Mouse (Mus musculus): ENCODE results near the gene Bptf.
"Not testable (repeated sequence)": the region's sequence is repeated elsewhere in the genome, so short reads cannot be mapped to it uniquely, and the experiment has no call there.

Bptf gene

GRCm38 (mm10) chr11:107019318-107019717 is 112.6 kb downstream of the Bptf start:
- DNase-seq (ENCODE audit: low read depth, low spot score), result peak; percentile 98

- peak; percentile 86 for DNase-seq (ENCODE audit: low read depth, low spot score)
These were observed 113.3 kb downstream of the Bptf start for GRCm38 (mm10) chr11:107018606-107019005.

- no peak for DNase-seq (ENCODE audit: low read depth, low spot score)
These were observed 114.5 kb downstream of the Bptf start for GRCm38 (mm10) chr11:107017339-107017886.

DNA sequence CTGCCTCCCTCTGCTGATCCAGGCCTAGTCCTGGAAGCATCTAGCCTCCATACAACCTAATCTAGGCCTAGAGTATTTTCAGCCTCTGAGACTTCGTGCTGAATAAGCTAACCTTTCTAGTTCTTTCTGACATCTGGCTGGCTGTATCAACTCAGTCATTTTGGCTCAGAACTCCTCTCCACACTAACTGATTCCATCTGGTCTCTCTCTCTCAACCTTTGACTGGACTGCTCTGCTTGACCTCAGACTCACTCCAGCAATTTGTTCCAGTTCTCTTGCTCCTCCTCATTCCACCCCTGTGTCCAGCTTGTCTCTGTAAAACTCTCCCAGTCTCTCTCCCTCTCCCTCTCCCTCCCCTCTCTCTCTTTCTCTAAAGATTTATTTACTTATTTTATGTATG is 115.0 kb downstream of the Bptf start:
- no peak for DNase-seq (ENCODE audit: low read depth, low spot score)

DNA sequence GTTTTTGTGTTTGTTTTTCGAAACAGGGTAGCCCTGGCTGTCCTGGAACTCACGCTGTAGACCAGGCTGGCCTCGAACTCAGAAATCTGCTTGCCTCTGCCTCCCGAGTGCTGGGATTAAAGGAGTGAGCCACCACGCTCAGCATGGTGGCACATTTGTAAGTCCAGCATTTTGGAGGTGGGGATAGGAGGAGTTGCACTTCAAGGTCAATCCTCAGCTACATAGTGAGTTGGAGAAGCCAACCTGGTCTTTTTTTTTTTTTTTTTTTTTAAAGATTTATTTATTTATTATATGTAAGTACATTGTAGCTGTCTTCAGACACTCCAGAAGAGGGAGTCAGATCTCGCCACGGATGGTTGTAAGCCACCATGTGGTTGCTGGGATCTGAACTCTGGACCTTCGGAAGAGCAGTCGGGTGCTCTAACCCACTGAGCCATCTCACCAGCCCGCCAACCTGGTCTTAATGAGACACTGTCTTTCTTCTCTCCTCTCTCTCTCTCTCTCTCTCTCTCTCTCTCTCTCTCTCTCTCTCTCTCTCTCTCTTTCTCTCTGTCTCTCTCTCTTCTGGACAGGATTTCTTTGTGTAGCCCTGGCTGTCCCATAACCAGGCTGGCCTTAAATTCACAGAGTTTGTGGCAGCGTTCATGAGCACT is 116.3 kb downstream of the Bptf start:
- peak; percentile 83 for DNase-seq (ENCODE audit: low read depth, low spot score)

GRCm38 (mm10) chr11:107014597-107015309 is 117.2 kb downstream of the Bptf start:
- peak; percentile 87 for DNase-seq (ENCODE audit: low read depth, low spot score)

DNA sequence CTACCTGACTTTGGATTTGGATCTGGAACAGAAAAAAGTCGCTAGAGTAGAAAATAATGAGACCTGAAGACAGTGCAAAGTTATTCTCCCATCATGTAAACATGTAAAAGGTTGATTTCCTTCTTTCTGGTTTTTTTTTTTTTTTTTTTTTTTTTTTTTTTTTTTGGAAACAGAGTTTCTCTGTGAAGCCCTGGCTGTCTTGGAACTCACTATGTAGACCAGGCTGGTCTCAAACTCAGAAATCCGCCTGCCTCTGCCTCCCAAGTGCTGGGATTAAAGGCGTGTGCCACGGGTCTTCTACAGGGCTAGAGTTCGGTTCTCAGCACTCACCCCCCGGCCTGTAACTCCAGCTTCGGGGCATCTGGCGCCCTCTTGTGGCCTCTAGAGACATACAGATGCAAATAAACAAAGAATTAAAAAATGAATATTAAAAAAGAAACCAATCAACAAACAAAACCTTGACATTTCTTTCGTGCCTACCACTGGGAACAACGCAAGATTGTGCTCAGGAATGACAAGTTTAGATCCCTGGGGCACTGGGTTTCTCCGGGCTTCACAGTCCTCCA is 117.8 kb downstream of the Bptf start:
- DNase-seq (ENCODE audit: low read depth, low spot score), result peak; percentile 85

DNA sequence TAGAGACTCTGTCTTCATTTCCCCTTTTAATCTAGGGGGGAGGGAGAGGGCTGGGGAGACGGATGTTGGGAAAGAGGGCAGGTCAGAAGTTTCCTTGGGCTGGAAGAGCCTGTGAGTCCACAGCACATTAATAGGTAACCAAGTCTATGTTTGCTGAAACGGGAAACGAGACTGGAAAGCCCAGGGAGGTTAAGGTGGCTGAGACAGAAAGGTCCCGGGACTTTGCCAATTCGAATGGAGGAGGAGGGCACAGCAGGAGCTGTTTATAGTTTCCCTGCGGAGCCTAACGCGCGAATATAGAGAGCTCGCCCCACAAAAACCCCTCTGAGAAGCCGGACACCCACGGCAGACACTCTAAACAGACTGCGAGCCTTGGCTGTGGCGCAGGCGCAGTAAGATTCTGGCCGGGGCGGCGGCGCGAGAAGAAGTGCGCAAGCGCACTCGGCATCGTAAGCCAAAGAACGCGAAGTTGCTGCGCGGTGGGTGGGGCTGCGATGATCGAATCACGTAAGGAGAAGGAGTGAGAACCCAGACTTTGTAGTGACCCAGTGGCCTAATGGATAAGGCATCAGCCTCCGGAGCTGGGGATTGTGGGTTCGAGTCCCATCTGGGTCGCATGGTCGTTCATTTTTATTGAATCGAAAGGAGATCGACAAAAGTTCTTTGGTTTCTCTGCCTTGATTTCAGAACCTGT is 119.5 kb downstream of the Bptf start:
- DNase-seq (ENCODE audit: low read depth, low spot score), result peak; percentile 95

DNA sequence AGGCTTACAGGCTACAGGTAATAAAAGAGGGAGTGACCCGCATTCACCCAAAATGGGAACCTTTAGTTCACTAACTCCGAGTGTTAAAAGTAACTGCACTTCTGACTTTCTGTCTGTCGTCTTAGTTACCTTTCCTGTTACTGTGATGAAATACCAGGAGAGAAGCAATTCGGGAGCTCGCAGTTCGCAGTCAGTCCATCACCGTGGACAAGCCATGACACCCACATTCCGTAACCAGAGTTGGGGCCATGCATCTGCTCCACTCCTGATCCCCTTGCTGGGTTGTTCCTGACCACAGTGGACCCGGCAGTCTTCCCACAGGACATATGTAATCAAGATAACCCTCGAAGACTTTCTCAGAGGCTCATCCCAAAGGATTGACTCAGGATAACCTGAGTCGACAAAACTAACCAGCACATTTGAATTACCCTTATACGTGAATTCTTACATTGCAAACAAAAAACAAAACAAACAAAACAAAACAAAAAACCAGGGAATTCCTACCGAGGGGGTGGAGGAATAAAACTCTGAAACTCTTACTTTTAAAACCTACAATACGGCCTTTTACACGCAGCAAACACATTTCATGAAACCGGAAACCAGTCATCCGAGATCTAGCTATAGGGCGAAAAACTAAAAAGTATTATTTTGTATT is 120.1 kb downstream of the Bptf start:
- no peak for DNase-seq (ENCODE audit: low read depth, low spot score)

- DNase-seq (ENCODE audit: low read depth, low spot score), result no peak
These were observed 120.8 kb downstream of the Bptf start for GRCm38 (mm10) chr11:107011171-107011570.

DNA sequence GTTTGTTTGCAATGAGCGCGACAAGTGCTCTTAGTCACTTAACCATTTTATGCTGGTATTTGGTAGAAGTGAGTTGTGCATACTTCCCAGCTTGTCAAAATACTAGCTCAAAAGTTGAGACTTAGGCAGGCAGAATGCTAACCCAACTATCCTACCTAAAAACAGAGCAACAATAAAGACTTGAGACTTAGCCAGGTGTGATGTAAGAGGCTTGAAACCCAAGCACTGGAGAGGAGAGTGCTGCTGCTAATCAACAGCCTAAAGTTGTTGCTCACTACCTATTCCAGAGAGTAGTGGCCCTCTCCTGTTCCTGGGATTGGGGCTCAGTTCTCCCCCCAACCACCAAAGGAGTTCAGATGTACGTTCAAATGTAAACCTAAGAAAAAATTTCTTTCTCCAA is 121.5 kb downstream of the Bptf start:
- no peak for DNase-seq (ENCODE audit: low read depth, low spot score)

DNA sequence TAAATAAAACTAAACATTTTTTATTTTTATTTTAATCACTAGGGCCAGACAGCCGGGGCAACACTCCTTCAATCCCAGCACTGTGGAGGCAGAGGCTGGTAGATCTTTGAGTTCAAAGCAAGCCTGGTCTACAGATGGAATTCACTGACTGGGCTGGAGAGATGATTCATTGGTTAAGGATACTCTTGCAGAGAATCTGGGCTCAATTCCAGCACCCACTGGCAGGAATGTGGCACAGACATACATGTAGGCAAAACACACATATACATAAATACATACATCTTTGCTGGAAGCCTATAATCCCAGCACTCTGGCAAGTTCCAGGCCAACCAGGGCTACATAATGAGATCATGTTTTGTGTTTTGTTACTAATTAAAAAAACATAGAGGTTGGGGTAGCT is 126.4 kb downstream of the Bptf start:
- DNase-seq (ENCODE audit: low read depth, low spot score), result no peak

DNA sequence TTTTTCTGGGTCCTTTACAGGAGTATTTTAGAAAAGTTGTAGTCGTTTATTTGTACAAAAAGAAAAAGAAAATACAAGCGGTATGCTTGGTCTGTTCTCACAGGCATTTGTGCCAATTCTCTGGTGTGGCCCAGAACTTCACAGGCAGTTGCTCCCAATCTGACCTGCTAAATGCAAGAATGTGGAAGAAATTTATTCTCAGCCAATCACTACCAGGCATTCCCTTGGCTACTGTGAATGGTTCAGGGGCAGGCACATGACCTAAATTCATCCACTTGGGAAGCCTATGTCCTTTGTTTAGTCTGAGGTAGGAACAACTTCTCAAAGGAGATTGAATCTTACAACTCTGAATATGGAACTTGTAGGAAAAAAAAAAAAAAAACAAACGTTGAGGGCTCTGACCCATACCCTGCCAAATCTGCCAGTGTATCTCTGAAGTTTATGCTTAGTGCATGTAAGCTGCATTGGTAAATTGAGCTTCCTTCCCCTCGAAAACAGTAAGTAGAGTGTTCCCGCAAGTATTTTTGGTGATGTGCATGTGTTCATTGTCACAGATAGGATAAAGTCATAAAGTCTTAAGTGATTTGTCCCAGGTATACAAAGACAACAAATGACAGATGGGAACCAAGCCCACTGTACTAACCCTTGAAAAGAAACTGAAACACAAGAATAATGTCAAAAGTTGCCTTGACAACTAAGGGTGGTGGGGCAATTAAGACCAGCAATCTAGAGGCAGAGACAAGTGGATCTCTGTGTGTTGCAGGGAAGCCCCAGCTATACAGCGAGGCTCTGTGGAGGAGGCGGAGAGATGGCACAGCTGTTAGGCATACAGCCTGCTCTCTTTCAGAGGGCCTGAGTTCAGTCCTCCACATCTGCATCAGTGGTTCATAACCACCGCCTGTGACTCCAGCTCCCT is 129.9 kb downstream of the Bptf start:
- peak; percentile 90 for DNase-seq (ENCODE audit: low read depth, low spot score)

DNA sequence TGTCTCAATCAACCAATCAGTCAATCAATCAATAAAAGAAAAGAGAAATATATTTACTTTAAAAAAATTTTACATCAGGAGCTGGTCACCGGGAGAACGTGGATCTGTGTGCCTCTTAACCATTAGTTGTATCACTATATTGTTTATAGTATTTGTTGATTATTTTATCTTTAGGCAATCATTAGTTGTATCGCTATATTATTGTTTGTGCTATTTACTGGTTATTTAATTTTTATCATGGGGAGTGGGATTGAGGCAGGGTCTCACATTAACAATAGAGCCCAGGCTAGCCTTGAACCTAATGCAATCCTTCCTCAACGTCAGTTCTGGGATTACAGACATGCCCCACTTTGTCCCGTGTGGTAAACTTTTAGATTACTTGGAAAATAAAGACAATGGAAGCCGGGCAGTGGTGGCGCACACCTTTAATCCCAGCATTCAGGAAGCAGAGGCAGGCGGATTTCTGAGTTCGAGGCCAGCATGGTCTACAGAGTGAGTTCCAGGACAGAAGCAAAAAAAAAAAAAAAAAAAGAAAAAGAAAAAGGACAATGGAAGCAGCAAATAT is 131.9 kb downstream of the Bptf start:
- peak; percentile 51 for DNase-seq (ENCODE audit: low read depth, low spot score)

DNA sequence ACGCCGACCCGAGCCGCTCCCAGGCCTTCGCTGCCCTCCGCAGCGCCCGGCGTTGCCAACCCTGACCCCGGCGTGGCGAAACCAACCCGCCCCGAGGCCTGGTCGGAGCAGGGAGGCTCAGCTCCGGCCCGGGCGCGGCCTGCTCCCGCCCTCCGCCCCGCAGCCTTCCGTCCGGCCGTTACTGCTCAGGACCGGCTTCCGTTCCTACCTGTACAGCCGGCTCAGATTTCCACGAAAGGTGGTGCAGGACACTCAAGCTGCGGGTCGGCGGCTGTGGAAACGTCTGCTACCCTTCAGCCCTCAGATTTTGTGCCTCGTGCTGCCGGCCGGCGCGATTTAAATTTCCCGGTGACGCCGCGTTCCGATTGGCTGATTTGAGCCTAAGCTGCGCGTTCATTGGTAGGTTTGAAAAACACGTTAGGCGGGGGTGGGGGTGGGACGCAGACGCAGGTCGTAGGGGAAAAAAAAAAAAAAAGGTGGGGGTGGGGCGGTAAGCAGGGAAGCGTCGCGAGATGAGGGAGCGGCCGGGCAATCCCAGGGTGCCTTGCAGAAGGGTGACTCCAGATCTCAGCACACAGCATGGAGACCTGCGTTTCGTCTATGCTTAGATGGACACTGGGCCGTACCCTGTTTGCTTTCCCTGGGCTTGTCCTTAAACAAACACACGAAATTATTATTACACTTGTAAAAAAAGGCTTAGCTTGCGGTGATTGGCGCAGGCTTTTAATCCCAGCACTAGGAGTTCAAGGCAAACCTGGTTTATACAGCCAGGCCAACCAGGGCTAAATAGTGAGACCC is 132.6 kb downstream of the Bptf start, which contains the start of gene Kpna2:
TSS of gene Kpna2 (minus strand) at position 391 of the 798 bp plus-strand sequence.
- DNase-seq (ENCODE audit: low read depth, low spot score), result peak; percentile 97

DNA sequence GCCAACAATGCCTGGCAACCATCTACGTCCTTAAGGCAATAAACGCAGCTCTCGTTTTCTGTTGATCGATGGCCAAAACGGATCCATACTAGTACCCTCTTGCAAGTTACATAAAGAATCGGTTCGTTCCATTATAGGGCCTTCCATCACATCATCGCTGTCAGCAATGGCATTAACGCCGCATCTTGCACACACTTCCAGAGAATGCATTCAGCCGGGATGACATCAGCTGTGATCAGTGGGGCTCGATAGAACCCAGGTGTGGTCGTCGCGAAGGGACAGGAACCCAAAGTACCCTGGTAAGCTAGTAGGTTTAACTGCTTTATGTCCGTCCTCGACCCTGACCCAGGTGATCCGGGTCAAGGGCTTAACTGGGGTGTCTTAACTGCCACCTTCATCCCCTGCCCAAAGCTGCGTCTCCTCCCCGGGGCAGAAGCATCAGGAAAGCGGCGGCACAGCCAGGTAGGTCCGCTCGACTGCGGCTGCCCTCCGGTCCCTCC is 133.2 kb downstream of the Bptf start:
- DNase-seq (ENCODE audit: low read depth, low spot score), result peak; percentile 58

DNA sequence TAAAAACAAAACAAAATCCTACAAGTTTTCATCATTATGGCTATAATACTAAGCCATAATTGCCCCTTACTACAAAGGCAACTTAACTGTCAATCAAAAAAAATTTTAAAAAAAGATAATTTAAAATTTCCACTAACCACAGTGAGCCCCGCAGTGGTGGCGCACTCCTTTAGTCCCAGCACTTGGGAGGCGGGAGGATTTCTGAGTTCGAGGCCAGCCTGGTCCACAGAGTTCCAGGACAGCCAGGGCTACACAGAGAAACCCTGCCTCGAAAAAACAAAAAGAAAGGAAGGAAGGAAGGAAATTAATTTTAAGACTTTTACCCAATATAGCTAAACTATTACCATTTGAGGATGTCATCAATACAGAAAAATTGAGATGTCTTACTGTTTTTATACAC is 134.0 kb downstream of the Bptf start:
- DNase-seq (ENCODE audit: low read depth, low spot score), result no peak

DNA sequence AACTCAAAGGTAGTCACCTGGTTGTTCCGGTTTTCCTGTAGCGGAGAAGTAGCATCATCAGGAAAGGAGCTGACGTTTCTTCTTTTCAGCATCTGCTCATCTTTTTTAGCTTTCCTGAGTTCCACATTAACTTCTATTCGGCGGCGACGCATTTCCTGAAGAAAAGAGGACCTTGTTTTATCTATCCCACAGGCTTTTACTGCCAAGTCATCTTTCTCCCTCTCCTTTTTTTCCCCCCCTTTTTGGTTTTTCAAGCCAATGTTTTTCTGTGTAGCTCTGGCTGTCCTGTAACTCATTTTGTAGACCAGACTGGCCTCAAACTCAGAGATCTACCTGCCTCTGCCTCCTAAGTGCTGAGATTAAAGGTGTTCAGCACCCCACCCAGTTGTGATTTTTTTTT is 135.4 kb downstream of the Bptf start:
- not testable (repeated sequence) for DNase-seq (ENCODE audit: low read depth, low spot score)

Measured in R1 (cell line).